Mouse (Mus musculus) lung, postnatal 14 days (tissue): Measurements from ENCODE around the gene Dapk2.
"Not testable (repeated sequence)": the region's sequence is repeated elsewhere in the genome, so short reads cannot be mapped to it uniquely, and the experiment has no call there.

ENCODE experiments used
- DNase-seq: peaks from one replicate; pipeline ENCODE4 v3.0.0; 2021

The Dapk2 gene

GRCm38 (mm10) chr9:66279647-66280046 lies 121.6 kb downstream of the Dapk2 start:
- no peak for DNase-seq

- DNase-seq, result no peak
Observed at GRCm38 (mm10) chr9:66280496-66280895, 122.5 kb downstream of the Dapk2 start.

DNA sequence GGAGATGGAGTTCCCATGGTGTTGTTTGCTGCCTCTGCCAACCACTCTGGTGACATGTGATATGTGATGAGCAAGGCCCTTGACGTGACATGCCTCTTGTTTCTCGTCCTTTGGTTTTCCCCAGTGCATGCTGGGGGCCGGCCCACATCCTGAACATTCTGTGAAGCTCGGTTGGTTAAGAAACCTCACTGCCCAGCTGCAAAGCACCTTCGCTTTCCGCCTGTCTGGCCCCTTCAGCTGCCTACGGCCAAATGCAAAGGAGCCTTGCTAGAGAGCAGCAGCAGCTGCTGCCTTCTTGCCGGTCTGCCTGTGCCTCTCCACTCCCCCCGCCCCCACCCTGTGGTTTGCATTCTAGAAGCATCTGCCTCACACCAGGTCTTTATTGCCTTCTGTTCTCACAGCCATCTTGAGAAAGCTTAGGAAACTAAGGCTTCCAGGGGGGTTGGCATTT lies 123.5 kb downstream of the Dapk2 start:
- peak; percentile 9 for DNase-seq

GRCm38 (mm10) chr9:66282582-66282981 lies 124.6 kb downstream of the Dapk2 start:
- DNase-seq, result no peak

GRCm38 (mm10) chr9:66283565-66284203 lies 125.7 kb downstream of the Dapk2 start:
- DNase-seq, result peak; percentile 83

DNA sequence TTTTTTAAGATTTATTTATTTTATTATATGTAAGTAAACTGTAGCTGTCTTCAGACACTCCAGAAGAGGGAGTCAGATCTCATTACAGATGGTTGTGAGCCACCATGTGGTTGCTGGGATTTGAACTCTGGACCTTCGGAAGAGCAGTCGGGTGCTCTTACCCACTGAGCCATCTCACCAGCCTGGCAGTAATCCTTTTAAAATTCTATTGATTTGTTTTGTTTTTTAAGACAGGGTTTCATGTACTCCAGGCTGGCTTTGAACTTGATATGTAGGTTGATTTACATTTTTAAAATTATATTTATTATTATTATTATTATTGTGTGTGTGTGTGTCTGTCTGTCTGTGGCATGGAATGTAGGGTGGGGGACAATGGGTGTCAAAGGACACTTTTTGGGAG lies 127.2 kb downstream of the Dapk2 start:
- not testable (repeated sequence) for DNase-seq

DNA sequence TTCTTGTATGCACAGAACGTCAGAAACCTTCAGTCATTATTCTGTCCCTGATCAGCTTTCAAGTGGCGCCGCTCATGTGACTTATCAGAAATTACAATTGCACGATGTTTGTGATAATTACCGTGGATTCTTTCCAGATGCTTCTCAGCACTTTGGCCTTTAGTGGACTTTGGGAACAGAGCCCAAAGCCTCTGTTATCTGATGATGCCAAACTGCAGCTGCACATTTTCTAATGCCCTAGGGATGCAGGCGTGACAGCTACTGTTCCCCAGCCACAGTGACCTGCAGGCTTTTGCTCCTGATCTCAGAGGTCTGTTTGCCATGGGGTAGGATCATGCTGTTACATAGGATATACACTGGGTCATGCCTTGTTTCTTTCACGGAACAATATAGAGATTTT lies 127.9 kb downstream of the Dapk2 start:
- no peak for DNase-seq

DNA sequence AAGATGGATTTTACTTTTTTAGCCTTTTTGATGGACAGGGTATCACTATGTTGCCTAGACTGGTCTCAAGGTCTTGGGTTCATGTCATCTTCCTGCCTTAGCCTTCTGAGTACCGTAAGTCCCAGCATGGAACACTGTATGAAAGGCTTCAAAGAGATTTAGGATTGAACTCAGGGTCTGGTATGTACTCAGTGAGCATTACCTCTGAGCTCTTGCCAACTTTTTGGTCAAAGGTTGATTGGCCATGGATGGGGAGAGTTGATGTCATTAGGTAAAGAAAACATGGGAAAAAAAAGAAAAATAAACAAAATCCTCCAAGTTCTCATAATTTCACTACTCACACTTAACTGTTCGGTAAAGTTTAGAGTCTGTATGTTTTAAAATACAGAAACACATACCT lies 132.7 kb downstream of the Dapk2 start:
- DNase-seq, result no peak

- no peak for DNase-seq
Observed at GRCm38 (mm10) chr9:66293319-66293718, 135.3 kb downstream of the Dapk2 start.

DNA sequence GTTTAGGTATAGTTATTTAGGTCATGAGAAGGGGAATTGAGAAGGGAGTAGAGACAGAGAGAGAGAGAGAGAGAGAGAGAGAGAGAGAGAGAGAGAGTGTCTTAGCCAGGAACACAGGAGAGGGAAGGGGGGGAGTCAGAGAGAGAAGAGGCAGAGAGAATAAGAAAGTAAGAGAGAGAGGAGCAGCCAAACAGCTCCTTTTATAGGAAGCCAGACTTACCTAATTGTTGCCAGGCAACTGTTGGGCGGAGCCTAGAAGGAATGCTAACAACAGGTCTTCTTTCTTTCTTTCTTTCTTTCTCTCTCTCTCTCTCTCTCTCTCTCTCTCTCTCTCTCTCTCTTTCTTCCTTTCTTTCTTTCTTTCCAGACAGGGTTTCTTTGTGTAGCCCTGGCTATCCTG lies 136.2 kb downstream of the Dapk2 start:
- DNase-seq, result no peak

GRCm38 (mm10) chr9:66294980-66295410 lies 137.0 kb downstream of the Dapk2 start:
- DNase-seq, result peak; percentile 22

DNA sequence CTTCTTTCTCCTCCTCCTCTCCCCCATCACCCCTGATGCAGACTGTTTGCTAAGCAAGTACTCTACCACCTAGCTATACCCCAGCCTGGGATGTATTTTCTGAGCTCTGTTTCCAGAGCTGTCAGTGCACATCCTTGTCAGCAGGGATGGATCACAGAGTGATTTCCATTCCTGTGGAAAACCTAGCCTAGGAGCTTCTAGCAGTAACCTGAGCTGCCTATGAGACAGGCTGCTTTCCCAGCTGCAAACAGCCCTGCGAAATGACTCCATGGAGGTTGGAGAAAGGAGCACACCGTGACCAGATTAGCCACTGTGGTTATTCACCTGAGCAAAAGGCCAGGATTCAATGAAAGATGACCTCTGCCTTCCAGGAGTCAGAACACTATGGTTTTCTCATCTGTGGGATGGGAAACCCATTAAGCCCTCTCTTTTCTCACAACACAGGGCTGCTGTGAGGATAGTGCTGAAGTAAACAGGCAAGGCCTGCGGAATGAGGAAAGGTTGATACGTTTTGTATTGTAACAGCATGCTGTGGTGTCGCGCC lies 137.6 kb downstream of the Dapk2 start:
- no peak for DNase-seq

DNA sequence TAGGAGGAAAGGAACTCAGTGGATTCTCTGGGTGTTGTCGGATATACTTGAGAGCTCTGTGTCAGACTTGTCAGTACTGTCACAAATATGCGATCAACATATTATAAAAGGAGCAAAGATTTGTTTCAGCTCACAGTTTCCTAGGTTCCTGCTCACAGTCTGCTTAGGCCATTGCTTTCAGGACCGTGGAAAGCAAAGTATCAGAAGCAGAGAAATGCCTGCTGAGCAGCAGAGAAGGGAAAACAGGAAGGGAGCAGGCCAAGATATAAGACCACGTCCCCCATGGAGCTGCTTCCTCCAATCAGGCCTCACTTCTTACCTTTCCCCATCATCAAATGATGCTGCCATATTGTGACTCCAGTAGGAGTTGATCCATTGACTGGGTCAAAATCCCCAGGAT lies 140.8 kb downstream of the Dapk2 start:
- DNase-seq, result no peak

GRCm38 (mm10) chr9:66300448-66301027 lies 142.5 kb downstream of the Dapk2 start:
- DNase-seq, result no peak

- no peak for DNase-seq
Observed at GRCm38 (mm10) chr9:66304320-66305090, 146.5 kb downstream of the Dapk2 start.

DNA sequence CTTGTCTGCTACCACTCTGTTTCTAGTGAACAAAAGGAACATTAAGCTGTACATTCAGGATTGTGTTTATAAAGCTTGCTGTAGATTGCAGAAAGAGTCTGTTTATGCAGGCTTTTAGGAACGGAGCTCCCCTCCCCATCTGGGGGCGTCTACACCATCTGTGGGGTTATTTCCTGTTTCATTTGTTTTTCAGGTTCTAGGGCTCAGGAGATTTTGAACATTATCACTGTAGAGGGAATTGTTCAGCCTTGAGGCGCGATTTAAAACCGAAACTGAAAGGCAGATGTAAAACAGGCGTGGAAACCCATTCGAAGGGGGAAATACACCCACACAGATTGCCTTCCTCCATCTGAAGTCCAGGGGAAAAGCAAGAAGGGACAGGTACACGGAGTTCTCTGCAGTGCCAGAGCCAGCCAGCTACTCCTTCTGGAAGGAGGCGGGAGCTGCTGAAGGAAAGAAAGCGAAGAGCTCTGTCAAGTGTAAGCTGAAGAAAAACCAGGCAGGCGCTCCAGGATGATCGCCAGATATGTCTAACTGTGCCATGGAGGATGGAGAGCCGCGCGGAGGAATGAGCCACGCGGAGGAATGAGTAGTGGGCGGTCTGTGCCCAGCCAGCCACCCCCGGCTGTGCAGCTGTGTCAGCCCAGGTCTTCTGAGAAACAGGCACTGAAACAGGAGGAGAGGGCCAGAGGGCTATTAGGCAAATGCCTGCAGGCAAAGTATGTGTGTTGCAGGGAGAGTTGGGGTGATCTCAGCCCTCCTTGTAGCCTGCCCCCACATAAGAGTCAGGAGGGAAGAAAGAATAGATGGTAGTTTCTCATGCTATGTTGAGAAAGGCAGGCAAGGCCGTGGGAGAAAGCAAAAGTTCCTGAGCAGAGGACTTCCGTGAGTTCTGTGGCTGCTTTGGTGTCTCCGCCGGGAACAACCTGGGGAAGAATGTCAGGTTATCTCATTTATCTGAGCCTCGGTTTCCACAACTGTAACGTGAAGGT lies 147.4 kb downstream of the Dapk2 start:
- peak; percentile 17 for DNase-seq

DNA sequence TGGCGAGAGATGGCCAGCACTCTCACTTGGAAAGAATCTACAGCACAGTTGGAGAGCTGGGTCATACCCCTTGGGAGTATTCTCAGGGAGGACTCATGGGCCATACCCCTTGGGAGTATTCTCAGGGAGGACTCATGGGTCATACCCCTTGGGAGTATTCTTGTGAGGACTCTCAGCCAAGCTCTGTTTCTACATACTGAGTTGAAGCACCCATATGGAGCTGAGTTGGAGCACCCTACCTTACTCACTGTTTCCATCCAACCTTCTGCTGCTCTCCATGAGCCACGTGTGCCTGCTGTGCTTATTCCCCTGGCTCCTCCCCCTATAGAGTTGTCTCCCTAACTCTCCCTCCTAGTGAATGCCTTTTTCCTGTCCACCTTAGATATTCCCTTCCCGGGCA lies 148.4 kb downstream of the Dapk2 start:
- DNase-seq, result no peak

DNA sequence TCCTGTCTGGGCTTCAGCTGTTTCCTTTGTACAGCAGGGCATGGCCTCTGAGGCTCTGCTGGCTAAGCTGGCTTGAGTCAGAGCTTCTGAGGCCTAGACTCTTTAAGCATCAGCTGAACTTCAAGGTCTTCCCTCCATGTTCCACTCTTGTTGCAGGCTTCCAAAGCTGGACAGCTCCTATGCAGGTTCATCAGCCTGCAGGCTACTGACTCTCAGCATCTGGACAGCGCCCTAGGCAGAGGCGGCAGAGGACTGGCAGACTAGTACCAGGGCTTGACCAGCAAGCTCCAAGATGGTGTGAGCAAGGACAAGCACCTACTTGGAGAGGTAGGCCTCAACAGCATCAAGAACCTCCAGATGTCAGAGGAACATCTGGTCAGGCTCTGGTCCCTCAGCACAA lies 149.3 kb downstream of the Dapk2 start:
- DNase-seq, result peak; percentile 32

- no peak for DNase-seq
Observed at GRCm38 (mm10) chr9:66308741-66309140, 150.7 kb downstream of the Dapk2 start.

DNA sequence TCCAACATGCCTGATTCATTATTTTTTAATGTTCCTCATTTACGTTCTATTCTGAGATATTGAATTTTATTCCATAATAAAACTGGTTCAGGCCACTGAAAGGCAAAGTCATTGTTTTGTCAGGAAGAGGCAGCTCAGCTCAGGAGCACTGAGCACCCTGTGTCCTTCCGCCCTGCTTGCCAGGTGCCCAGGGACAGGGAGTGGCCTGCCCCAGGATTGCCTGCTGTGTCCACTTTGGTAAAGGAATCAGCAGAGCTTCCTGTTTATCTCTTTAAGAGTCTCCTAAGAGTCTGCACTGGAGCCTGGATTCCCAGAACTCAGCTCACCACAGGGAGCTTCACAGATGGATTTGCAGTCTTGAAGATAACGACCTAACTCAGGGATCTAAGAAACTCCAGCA lies 153.4 kb downstream of the Dapk2 start:
- DNase-seq, result peak; percentile 5

DNA sequence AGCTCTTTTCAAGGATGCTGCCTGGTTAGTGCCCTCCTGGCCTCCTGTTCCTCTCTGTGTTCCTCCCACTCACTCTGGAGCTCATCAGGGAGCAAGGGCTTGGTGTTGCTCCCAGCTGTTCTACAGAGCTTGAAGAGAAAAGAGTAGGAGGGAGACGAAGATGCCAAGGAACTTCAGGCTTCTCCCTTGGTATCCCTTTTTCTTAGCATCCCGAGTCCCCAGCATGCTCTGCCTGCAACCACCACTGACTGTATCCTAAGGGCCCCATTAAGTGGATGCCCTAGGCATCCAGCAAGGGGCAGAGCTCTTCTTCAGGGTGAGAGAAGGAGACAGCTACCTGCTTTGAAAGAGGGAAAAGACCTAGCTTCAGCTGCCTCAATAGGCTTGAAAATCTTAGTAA lies 158.6 kb downstream of the Dapk2 start:
- no peak for DNase-seq
